Mouse (Mus musculus) embryonic facial prominence, embryonic 15.5 days (tissue): ENCODE results near the gene Rabl3. TPM values are rescaled to one million over a fixed set of nuclear protein-coding genes. Genes with fewer than 3 reads are reported as not detected.
A peak's percentile ranks its signal among the peaks of the same experiment; 100 is the strongest.

Experiments
- ATAC-seq: fragments of 200-750 bp; cut with Nextera tagmentation; 2 replicates; pipeline ENCODE4 v1.8.0; 2017; ENCODE audit warnings: low read depth, moderate TSS enrichment; ENCODE audit not compliant: insufficient number of reproducible peaks, low FRiP score, low TSS enrichment
- H3K27ac ChIP-seq: fragments of 300-500 bp; sonication (generic); replicated peaks from 2 replicates; pipeline ENCODE4 v1.5.1; 2015; ENCODE audit warnings: mild to moderate bottlenecking, inconsistent platforms
- H3K27me3 ChIP-seq: fragments of 300-500 bp; sonication (generic); 2 replicates; pipeline ENCODE4 v1.6.1; 2015; ENCODE audit warnings: inconsistent platforms
- H3K36me3 ChIP-seq: fragments of 300-500 bp; sonication (generic); 2 replicates; pipeline ENCODE4 v1.6.1; 2015; ENCODE audit warnings: mild to moderate bottlenecking, inconsistent platforms
- H3K4me1 ChIP-seq: fragments of 300-500 bp; sonication (generic); 2 replicates; pipeline ENCODE4 v1.6.1; 2015; ENCODE audit warnings: inconsistent platforms
- H3K4me2 ChIP-seq: fragments of 300-500 bp; sonication (generic); replicated peaks from 2 replicates; pipeline ENCODE4 v1.6.1; 2015; ENCODE audit warnings: mild to moderate bottlenecking, inconsistent platforms
- H3K4me3 ChIP-seq: fragments of 300-500 bp; sonication (generic); replicated peaks from 2 replicates; pipeline ENCODE4 v1.5.1; 2015; ENCODE audit warnings: mild to moderate bottlenecking, inconsistent platforms
- H3K9ac ChIP-seq: fragments of 300-500 bp; sonication (generic); 2 replicates; pipeline ENCODE4 v1.6.1; 2015; ENCODE audit warnings: inconsistent platforms
- H3K9me3 ChIP-seq: fragments of 300-500 bp; sonication (generic); replicated peaks from 2 replicates; pipeline ENCODE4 v1.6.1; 2016; ENCODE audit warnings: inconsistent platforms
- WGBS: fragments of 180-500 bp; shearing (Covaris S2); methylation state at CpG from one replicate; pipeline ENCODE4 v1.1.7; 2015; 5-methylcytosine and 5-hydroxymethylcytosine counted together
- polyA plus RNA-seq: library from polyadenylated mRNA; unstranded; fragments of >200 nt; fragmentation: Nextera tagmentation; extraction: Ambion mirVana; gene quantifications from 2 replicates; pipeline ENCODE4 v1.2.1, GENCODE M21; 2015

Rabl3 gene
- polyA plus RNA-seq, 1 experiment from 2014 or later = 19.6 TPM

- Histone ChIP-seq H3K36me3 (no peaks in the 10 kb centered on the region), H3K9me3 (no peaks in the 10 kb centered on the region), H3K27me3 (no peaks in the 10 kb centered on the region), H3K9ac (no peak overlapping the region), H3K4me1 (peaks cover 10% of the 10 kb centered on the region), H3K27ac (no peak overlapping the region), H3K4me2 (no peak overlapping the region), H3K4me3 (no peak overlapping the region)
- WGBS = 69% methylated on average over 1 of the region's 1 CpGs
- ATAC-seq = no peak
Observed at GRCm38 (mm10) chr16:37579591-37579990, 39.9 kb downstream of the Rabl3 start.

- WGBS = 58% methylated on average over 4 of the region's 4 CpGs
- Histone ChIP-seq H3K4me3 (no peak within 1 kb of the TSS), H3K27ac (no peak within 1 kb of the TSS), H3K4me1 (peaks cover 13% of the 10 kb centered on the region), H3K27me3 (no peaks in the 10 kb centered on the region), H3K4me2 (no peak within 1 kb of the TSS), H3K9ac (no peak within 1 kb of the TSS), H3K36me3 (no peaks in the 10 kb centered on the region), H3K9me3 (no peaks in the 10 kb centered on the region)
- no peak for ATAC-seq
Observed at GRCm38 (mm10) chr16:37579994-37580393, 40.3 kb downstream of the Rabl3 start, which contains the start of gene Hgd. TSS of gene Hgd (plus strand) at chr16:37580153.

GRCm38 (mm10) chr16:37580651-37581050, 41.0 kb downstream of the Rabl3 start:
- Histone ChIP-seq H3K4me3 (no peak overlapping the region), H3K4me1 (peaks cover 13% of the 10 kb centered on the region), H3K27me3 (no peaks in the 10 kb centered on the region), H3K36me3 (no peaks in the 10 kb centered on the region), H3K27ac (no peak overlapping the region), H3K4me2 (no peak overlapping the region), H3K9ac (no peak overlapping the region), H3K9me3 (no peaks in the 10 kb centered on the region)
- 85% methylated on average over 4 of the region's 4 CpGs for WGBS
- no peak for ATAC-seq

- no peak for ATAC-seq
- no peaks in the 10 kb centered on the region for H3K9me3 ChIP-seq
Observed at GRCm38 (mm10) chr16:37581901-37582300, 42.2 kb downstream of the Rabl3 start.

GRCm38 (mm10) chr16:37583306-37583705, 43.6 kb downstream of the Rabl3 start:
- Histone ChIP-seq H3K4me3 (no peak overlapping the region), H3K36me3 (no peaks in the 10 kb centered on the region), H3K27me3 (no peaks in the 10 kb centered on the region), H3K27ac (no peak overlapping the region), H3K4me1 (peaks cover 13% of the 10 kb centered on the region), H3K9ac (no peak overlapping the region), H3K9me3 (no peaks in the 10 kb centered on the region), H3K4me2 (no peak overlapping the region)
- 92% methylated on average over 3 of the region's 3 CpGs for WGBS
- no peak for ATAC-seq

More at GRCm38 (mm10) chr16:37581901-37582300, 42.2 kb downstream of the Rabl3 start:
- no peaks in the 10 kb centered on the region for H3K36me3 ChIP-seq
- H3K4me1 ChIP-seq = peaks cover 13% of the 10 kb centered on the region
- no peak overlapping the region for H3K4me2 ChIP-seq
- no peaks in the 10 kb centered on the region for H3K27me3 ChIP-seq
- H3K9ac ChIP-seq = no peak overlapping the region
- H3K4me3 ChIP-seq = no peak overlapping the region
- no peak overlapping the region for H3K27ac ChIP-seq
- WGBS = 77% methylated on average over 3 of the region's 3 CpGs

GRCm38 (mm10) chr16:37583801-37584200, 44.1 kb downstream of the Rabl3 start:
- no peaks in the 10 kb centered on the region for H3K27me3 ChIP-seq
- peaks cover 13% of the 10 kb centered on the region for H3K4me1 ChIP-seq
- no peak for ATAC-seq
- H3K36me3 ChIP-seq = no peaks in the 10 kb centered on the region
- H3K4me3 ChIP-seq = peak overlapping the region; percentile 31
- no peaks in the 10 kb centered on the region for H3K9me3 ChIP-seq
- no peak overlapping the region for H3K9ac ChIP-seq
- peak overlapping the region; percentile 66 for H3K27ac ChIP-seq
- 26% methylated on average over 6 of the region's 6 CpGs for WGBS
- peak overlapping the region; percentile 56 for H3K4me2 ChIP-seq

GRCm38 (mm10) chr16:37584218-37585035, 44.7 kb downstream of the Rabl3 start:
- Histone ChIP-seq H3K36me3 (no peaks in the 10 kb centered on the region), H3K9ac (0 out of 2 replicates have a peak overlapping the region, but pooled peaks have one; percentile 9), H3K27ac (peak overlapping the region; percentile 66), H3K4me1 (peaks cover 13% of the 10 kb centered on the region), H3K27me3 (no peaks in the 10 kb centered on the region), H3K4me3 (peak overlapping the region; percentile 31), H3K4me2 (peak overlapping the region; percentile 56), H3K9me3 (no peaks in the 10 kb centered on the region)
- ATAC-seq = peak; percentile 69
- WGBS = 2% methylated on average over 25 of the region's 25 CpGs

- no peaks in the 10 kb centered on the region for H3K36me3 ChIP-seq
- H3K4me3 ChIP-seq = no peak overlapping the region
- H3K27me3 ChIP-seq = no peaks in the 10 kb centered on the region
- no peak overlapping the region for H3K27ac ChIP-seq
- H3K9me3 ChIP-seq = no peaks in the 10 kb centered on the region
- no peak overlapping the region for H3K4me2 ChIP-seq
- no peak for ATAC-seq
- 71% methylated on average over 8 of the region's 8 CpGs for WGBS
- peaks cover 13% of the 10 kb centered on the region for H3K4me1 ChIP-seq
- H3K9ac ChIP-seq = no peak overlapping the region
Observed at GRCm38 (mm10) chr16:37585129-37585563, 45.5 kb downstream of the Rabl3 start.

GRCm38 (mm10) chr16:37590921-37591320, 51.2 kb downstream of the Rabl3 start:
- Histone ChIP-seq H3K4me2 (no peak overlapping the region), H3K9ac (no peak overlapping the region), H3K4me1 (no peaks in the 10 kb centered on the region), H3K36me3 (no peaks in the 10 kb centered on the region), H3K27ac (no peak overlapping the region), H3K4me3 (no peak overlapping the region), H3K27me3 (no peaks in the 10 kb centered on the region), H3K9me3 (no peaks in the 10 kb centered on the region)
- 89% methylated on average over 3 of the region's 3 CpGs for WGBS
- ATAC-seq = no peak

GRCm38 (mm10) chr16:37591551-37591950, 51.9 kb downstream of the Rabl3 start:
- Histone ChIP-seq H3K27me3 (no peaks in the 10 kb centered on the region), H3K4me1 (no peaks in the 10 kb centered on the region), H3K36me3 (no peaks in the 10 kb centered on the region), H3K9me3 (no peaks in the 10 kb centered on the region), H3K4me3 (no peak overlapping the region), H3K27ac (no peak overlapping the region), H3K4me2 (no peak overlapping the region), H3K9ac (no peak overlapping the region)
- 87% methylated on average over 8 of the region's 8 CpGs for WGBS
- no peak for ATAC-seq

- WGBS = 71% methylated on average over 5 of the region's 5 CpGs
- H3K4me1 ChIP-seq = no peaks in the 10 kb centered on the region
- H3K4me3 ChIP-seq = no peak overlapping the region
- ATAC-seq = no peak
- H3K4me2 ChIP-seq = no peak overlapping the region
- no peaks in the 10 kb centered on the region for H3K9me3 ChIP-seq
- H3K27me3 ChIP-seq = no peaks in the 10 kb centered on the region
- no peak overlapping the region for H3K9ac ChIP-seq
- H3K36me3 ChIP-seq = no peaks in the 10 kb centered on the region
- H3K27ac ChIP-seq = no peak overlapping the region
Observed at GRCm38 (mm10) chr16:37597412-37597811, 57.7 kb downstream of the Rabl3 start.

- 84% methylated on average over 7 of the region's 7 CpGs for WGBS
- H3K4me2 ChIP-seq = no peak overlapping the region
- H3K9ac ChIP-seq = no peak overlapping the region
- H3K27ac ChIP-seq = no peak overlapping the region
- no peak overlapping the region for H3K4me3 ChIP-seq
- no peaks in the 10 kb centered on the region for H3K36me3 ChIP-seq
- H3K27me3 ChIP-seq = no peaks in the 10 kb centered on the region
- no peaks in the 10 kb centered on the region for H3K9me3 ChIP-seq
- H3K4me1 ChIP-seq = no peaks in the 10 kb centered on the region
- no peak for ATAC-seq
Observed at GRCm38 (mm10) chr16:37598463-37598862, 58.8 kb downstream of the Rabl3 start.
